Mouse (Mus musculus) T-cell, adult 2 months (primary cell): ENCODE data around the gene Slc27a4.

Source experiments
- DNase-seq: peaks from one replicate; pipeline ENCODE4 v3.0.0; 2022; ENCODE audit warnings: low spot score

The Slc27a4 gene

GRCm38 (mm10) chr2:29820025-29820817, 17.8 kb downstream of the Slc27a4 start, which contains the start of gene Urm1:
Urm1 (plus strand) TSS chr2:29820075.
- peak; percentile 41 for DNase-seq

- DNase-seq: no peak
Observed at GRCm38 (mm10) chr2:29826318-29826925, 24.0 kb downstream of the Slc27a4 start.

- peak; percentile 95 for DNase-seq
Observed at GRCm38 (mm10) chr2:29826926-29827708, 24.7 kb downstream of the Slc27a4 start.

- no peak for DNase-seq
Observed at GRCm38 (mm10) chr2:29827709-29828024, 25.2 kb downstream of the Slc27a4 start.

- no peak for DNase-seq
Observed at GRCm38 (mm10) chr2:29831106-29831505, 28.7 kb downstream of the Slc27a4 start.

GRCm38 (mm10) chr2:29833796-29834195, 31.4 kb downstream of the Slc27a4 start:
- DNase-seq: no peak

GRCm38 (mm10) chr2:29835391-29835899, 33.0 kb downstream of the Slc27a4 start:
- DNase-seq: no peak

- DNase-seq: no peak
Observed at GRCm38 (mm10) chr2:29839460-29839859, 37.0 kb downstream of the Slc27a4 start.

GRCm38 (mm10) chr2:29843231-29844105, 41.0 kb downstream of the Slc27a4 start:
- no peak for DNase-seq

- DNase-seq: no peak
Observed at GRCm38 (mm10) chr2:29844115-29844514, 41.7 kb downstream of the Slc27a4 start.

- no peak for DNase-seq
Observed at GRCm38 (mm10) chr2:29844661-29845060, 42.2 kb downstream of the Slc27a4 start.

- no peak for DNase-seq
Observed at GRCm38 (mm10) chr2:29845636-29846035, 43.2 kb downstream of the Slc27a4 start.

- no peak for DNase-seq
Observed at GRCm38 (mm10) chr2:29846061-29846853, 43.8 kb downstream of the Slc27a4 start.

- DNase-seq: no peak
Observed at GRCm38 (mm10) chr2:29846911-29847310, 44.5 kb downstream of the Slc27a4 start.

GRCm38 (mm10) chr2:29849041-29849440, 46.6 kb downstream of the Slc27a4 start:
- no peak for DNase-seq

- no peak for DNase-seq
Observed at GRCm38 (mm10) chr2:29849841-29850480, 47.5 kb downstream of the Slc27a4 start.

GRCm38 (mm10) chr2:29852957-29853485, 50.6 kb downstream of the Slc27a4 start:
- no peak for DNase-seq

- no peak for DNase-seq
Observed at GRCm38 (mm10) chr2:29853736-29854135, 51.3 kb downstream of the Slc27a4 start.

- no peak for DNase-seq
Observed at GRCm38 (mm10) chr2:29855585-29856210, 53.3 kb downstream of the Slc27a4 start.
